Mouse (Mus musculus) limb, embryonic 11.5 days (tissue): Measurements from ENCODE around the gene Fibp. TPM values are rescaled to one million over a fixed set of nuclear protein-coding genes. Genes with fewer than 3 reads are reported as not detected.

Experiments
- ATAC-seq: fragments of 200-750 bp; cut with Nextera tagmentation; 2 replicates; pipeline ENCODE4 v1.8.0; 2017; ENCODE audit warnings: low read depth; ENCODE audit not compliant: insufficient number of reproducible peaks, low FRiP score, low TSS enrichment
- DNase-seq: peaks from one replicate; pipeline ENCODE4 v3.0.0-alpha.2; 2015; ENCODE audit warnings: low spot score
- H3K27ac ChIP-seq: fragments of 300-500 bp; sonication (generic); replicated peaks from 2 replicates; pipeline ENCODE4 v1.5.1; 2014; ENCODE audit warnings: low read depth, mild to moderate bottlenecking, low read length
- H3K27me3 ChIP-seq: fragments of 300-500 bp; sonication (generic); 2 replicates; pipeline ENCODE4 v1.6.1; 2014; ENCODE audit warnings: mild to moderate bottlenecking, low read length, mixed read lengths; ENCODE audit not compliant: control insufficient read depth, insufficient read depth
- H3K36me3 ChIP-seq: fragments of 300-500 bp; sonication (generic); 2 replicates; pipeline ENCODE4 v1.6.1; 2014; ENCODE audit warnings: mild to moderate bottlenecking, low read length, moderate library complexity, mixed read lengths; ENCODE audit not compliant: control insufficient read depth, insufficient read depth
- H3K4me1 ChIP-seq: fragments of 300-500 bp; sonication (generic); 2 replicates; pipeline ENCODE4 v1.6.1; 2014; ENCODE audit warnings: low read length, mixed read lengths; ENCODE audit not compliant: control insufficient read depth, insufficient read depth
- H3K4me2 ChIP-seq: fragments of 300-500 bp; sonication (generic); 2 replicates; pipeline ENCODE4 v1.6.1; 2014; ENCODE audit warnings: low read depth, mild to moderate bottlenecking, moderate library complexity; ENCODE audit not compliant: severe bottlenecking
- H3K4me3 ChIP-seq: fragments of 300-500 bp; sonication (generic); 2 replicates; pipeline ENCODE4 v1.5.1; 2014; ENCODE audit warnings: low read depth, low read length
- H3K9ac ChIP-seq: fragments of 300-500 bp; sonication (generic); 2 replicates; pipeline ENCODE4 v1.6.1; 2014; ENCODE audit warnings: mild to moderate bottlenecking, low read length
- H3K9me3 ChIP-seq: fragments of 300-500 bp; sonication (generic); 2 replicates; pipeline ENCODE4 v1.6.1; 2016; ENCODE audit warnings: low read length; ENCODE audit not compliant: control insufficient read depth
- WGBS: fragments of 180-500 bp; shearing (Covaris S2); extraction: QIAGEN DNeasy Blood & Tissue Kit; methylation state at CpG from one replicate; pipeline ENCODE4 v1.1.7; 2014; 5-methylcytosine and 5-hydroxymethylcytosine counted together
- polyA plus RNA-seq: library from polyadenylated mRNA; unstranded; fragments of >200 nt; fragmentation: Nextera tagmentation; extraction: Ambion mirVana; gene quantifications from 2 replicates; pipeline ENCODE4 v1.2.1, GENCODE M21; 2014

Gene Fibp
- polyA plus RNA-seq: 113 and 116 TPM in 2 replicates

- Histone ChIP-seq H3K36me3 (peaks cover 11% of the 10 kb centered on the region), H3K27ac (no peak within 1 kb of the TSS; the same call in 1 of the 2 replicates), H3K9me3 (no peaks in the 10 kb centered on the region), H3K4me2 (peak within 1 kb of the TSS; percentile 88), H3K4me1 (peaks cover 23% of the 10 kb centered on the region), H3K9ac (peak within 1 kb of the TSS; percentile 69), H3K27me3 (no peaks in the 10 kb centered on the region), H3K4me3 (peak within 1 kb of the TSS; percentile 71)
- WGBS: under 1% methylated on average over 32 of the region's 32 CpGs
- DNase-seq (peak; percentile 93), ATAC-seq (peak; percentile 58)
These were observed at the start of gene Fibp for GRCm38 (mm10) chr19:5460465-5460911. TSS of gene Fibp (plus strand) at chr19:5460615.

- no peaks in the 10 kb centered on the region for H3K36me3 ChIP-seq
- H3K9ac ChIP-seq: no peak overlapping the region
- H3K4me2 ChIP-seq: no peak overlapping the region
- DNase-seq: no peak
- 0 out of 2 replicates have a peak, but pooled peaks cover 5% of the 10 kb centered on the region for H3K4me1 ChIP-seq
- no peak overlapping the region for H3K27ac ChIP-seq
- H3K4me3 ChIP-seq: no peak overlapping the region
- H3K9me3 ChIP-seq: no peaks in the 10 kb centered on the region
- ATAC-seq: no peak
- H3K27me3 ChIP-seq: no peaks in the 10 kb centered on the region
- WGBS: 86% methylated on average over 5 of the region's 5 CpGs
These were observed 49.8 kb upstream of the Fibp start for GRCm38 (mm10) chr19:5410641-5411040.

GRCm38 (mm10) chr19:5411961-5412360, 48.5 kb upstream of the Fibp start:
- no peak overlapping the region for H3K4me2 ChIP-seq
- H3K27ac ChIP-seq: no peak overlapping the region
- H3K4me3 ChIP-seq: no peak overlapping the region
- DNase-seq: no peak
- H3K27me3 ChIP-seq: no peaks in the 10 kb centered on the region
- no peak for ATAC-seq
- no peaks in the 10 kb centered on the region for H3K9me3 ChIP-seq
- H3K36me3 ChIP-seq: no peaks in the 10 kb centered on the region
- no peak overlapping the region for H3K9ac ChIP-seq
- WGBS: 69% methylated on average over 5 of the region's 5 CpGs
- H3K4me1 ChIP-seq: 0 out of 2 replicates have a peak, but pooled peaks cover 3% of the 10 kb centered on the region

- Histone ChIP-seq H3K4me1 (no peaks in the 10 kb centered on the region), H3K27me3 (no peaks in the 10 kb centered on the region), H3K4me3 (no peak overlapping the region)
These were observed 46.6 kb upstream of the Fibp start for GRCm38 (mm10) chr19:5413840-5414239.

GRCm38 (mm10) chr19:5414534-5414957, 45.9 kb upstream of the Fibp start:
- H3K36me3 ChIP-seq: no peaks in the 10 kb centered on the region
- 62% methylated on average over 2 of the region's 2 CpGs for WGBS
- no peak overlapping the region for H3K9ac ChIP-seq
- H3K27ac ChIP-seq: no peak overlapping the region
- no peak for DNase-seq
- no peak overlapping the region for H3K4me3 ChIP-seq
- no peaks in the 10 kb centered on the region for H3K9me3 ChIP-seq
- no peak overlapping the region for H3K4me2 ChIP-seq
- no peaks in the 10 kb centered on the region for H3K27me3 ChIP-seq
- no peak for ATAC-seq
- no peaks in the 10 kb centered on the region for H3K4me1 ChIP-seq

More at GRCm38 (mm10) chr19:5413840-5414239, 46.6 kb upstream of the Fibp start:
- no peak for ATAC-seq
- Histone ChIP-seq H3K36me3 (no peaks in the 10 kb centered on the region), H3K9ac (no peak overlapping the region), H3K9me3 (no peaks in the 10 kb centered on the region), H3K4me2 (no peak overlapping the region), H3K27ac (no peak overlapping the region)
- 77% methylated on average over 4 of the region's 4 CpGs for WGBS
- DNase-seq: no peak

- no peak overlapping the region for H3K27ac ChIP-seq
- no peak overlapping the region for H3K4me3 ChIP-seq
- H3K4me1 ChIP-seq: peaks cover 9% of the 10 kb centered on the region
- peaks cover 13% of the 10 kb centered on the region for H3K36me3 ChIP-seq
- no peaks in the 10 kb centered on the region for H3K9me3 ChIP-seq
- H3K9ac ChIP-seq: no peak overlapping the region
- WGBS: 95% methylated on average over 8 of the region's 8 CpGs
- DNase-seq: no peak
- no peaks in the 10 kb centered on the region for H3K27me3 ChIP-seq
- no peak for ATAC-seq
- no peak overlapping the region for H3K4me2 ChIP-seq
These were observed 41.5 kb upstream of the Fibp start for GRCm38 (mm10) chr19:5418750-5419466.

- Histone ChIP-seq H3K4me3 (no peak overlapping the region), H3K27ac (no peak overlapping the region), H3K4me1 (peaks cover 9% of the 10 kb centered on the region), H3K9ac (no peak overlapping the region), H3K27me3 (no peaks in the 10 kb centered on the region), H3K4me2 (no peak overlapping the region), H3K36me3 (peaks cover 13% of the 10 kb centered on the region), H3K9me3 (no peaks in the 10 kb centered on the region)
- ATAC-seq (no peak), DNase-seq (no peak)
- 93% methylated on average over 9 of the region's 9 CpGs for WGBS
These were observed 40.8 kb upstream of the Fibp start for GRCm38 (mm10) chr19:5419630-5420029.

- ATAC-seq: no peak
- H3K4me1 ChIP-seq: peaks cover 9% of the 10 kb centered on the region
- WGBS: 95% methylated on average over 6 of the region's 6 CpGs
- H3K9ac ChIP-seq: no peak overlapping the region
- no peaks in the 10 kb centered on the region for H3K27me3 ChIP-seq
- H3K4me3 ChIP-seq: no peak overlapping the region
- H3K27ac ChIP-seq: no peak overlapping the region
- no peak for DNase-seq
- H3K9me3 ChIP-seq: no peaks in the 10 kb centered on the region
- no peak overlapping the region for H3K4me2 ChIP-seq
- H3K36me3 ChIP-seq: peaks cover 13% of the 10 kb centered on the region
These were observed 39.8 kb upstream of the Fibp start for GRCm38 (mm10) chr19:5420579-5420978.
